Mouse (Mus musculus) limb, embryonic 11.5 days (tissue): ENCODE results near the gene Dbh. TPM values are rescaled to one million over a fixed set of nuclear protein-coding genes. Genes with fewer than 3 reads are reported as not detected.

Experiments used
- ATAC-seq: fragments of 200-750 bp; cut with Nextera tagmentation; 2 replicates; pipeline ENCODE4 v1.8.0; 2017; ENCODE audit warnings: low read depth; ENCODE audit not compliant: insufficient number of reproducible peaks, low FRiP score, low TSS enrichment
- DNase-seq: peaks from one replicate; pipeline ENCODE4 v3.0.0-alpha.2; 2015; ENCODE audit warnings: low spot score
- H3K27ac ChIP-seq: fragments of 300-500 bp; sonication (generic); replicated peaks from 2 replicates; pipeline ENCODE4 v1.5.1; 2014; ENCODE audit warnings: low read depth, mild to moderate bottlenecking, low read length
- H3K27me3 ChIP-seq: fragments of 300-500 bp; sonication (generic); 2 replicates; pipeline ENCODE4 v1.6.1; 2014; ENCODE audit warnings: mild to moderate bottlenecking, low read length, mixed read lengths; ENCODE audit not compliant: control insufficient read depth, insufficient read depth
- H3K36me3 ChIP-seq: fragments of 300-500 bp; sonication (generic); 2 replicates; pipeline ENCODE4 v1.6.1; 2014; ENCODE audit warnings: mild to moderate bottlenecking, low read length, moderate library complexity, mixed read lengths; ENCODE audit not compliant: control insufficient read depth, insufficient read depth
- H3K4me1 ChIP-seq: fragments of 300-500 bp; sonication (generic); 2 replicates; pipeline ENCODE4 v1.6.1; 2014; ENCODE audit warnings: low read length, mixed read lengths; ENCODE audit not compliant: control insufficient read depth, insufficient read depth
- H3K4me2 ChIP-seq: fragments of 300-500 bp; sonication (generic); 2 replicates; pipeline ENCODE4 v1.6.1; 2014; ENCODE audit warnings: low read depth, mild to moderate bottlenecking, moderate library complexity; ENCODE audit not compliant: severe bottlenecking
- H3K4me3 ChIP-seq: fragments of 300-500 bp; sonication (generic); 2 replicates; pipeline ENCODE4 v1.5.1; 2014; ENCODE audit warnings: low read depth, low read length
- H3K9ac ChIP-seq: fragments of 300-500 bp; sonication (generic); 2 replicates; pipeline ENCODE4 v1.6.1; 2014; ENCODE audit warnings: mild to moderate bottlenecking, low read length
- H3K9me3 ChIP-seq: fragments of 300-500 bp; sonication (generic); 2 replicates; pipeline ENCODE4 v1.6.1; 2016; ENCODE audit warnings: low read length; ENCODE audit not compliant: control insufficient read depth
- WGBS: fragments of 180-500 bp; shearing (Covaris S2); extraction: QIAGEN DNeasy Blood & Tissue Kit; methylation state at CpG from one replicate; pipeline ENCODE4 v1.1.7; 2014; 5-methylcytosine and 5-hydroxymethylcytosine counted together
- polyA plus RNA-seq: library from polyadenylated mRNA; unstranded; fragments of >200 nt; fragmentation: Nextera tagmentation; extraction: Ambion mirVana; gene quantifications from 2 replicates; pipeline ENCODE4 v1.2.1, GENCODE M21; 2014

Dbh gene
- polyA plus RNA-seq, 1 experiment from 2014 or later = 0.05 TPM

DNA sequence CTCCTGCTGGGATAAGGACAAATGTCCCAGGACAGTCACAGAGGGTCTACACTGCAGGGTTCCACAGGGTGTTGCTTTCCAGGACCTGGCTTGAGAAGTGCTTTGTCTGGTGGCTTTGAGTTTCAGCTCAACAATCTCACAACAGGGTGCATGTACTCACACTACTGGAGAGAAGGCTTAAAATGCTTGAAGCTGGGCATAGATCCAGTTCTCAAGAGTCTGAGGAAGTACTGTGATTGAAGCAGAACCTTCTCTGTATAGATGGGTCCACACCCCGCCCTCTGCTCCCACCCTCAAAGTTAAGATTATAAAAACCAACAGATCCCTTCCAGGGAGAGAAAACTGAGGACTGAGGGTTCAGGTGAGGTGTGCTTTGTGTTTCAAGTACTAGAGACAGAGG lies 35.6 kb downstream of the Dbh start:
- DNase-seq (no peak), ATAC-seq (no peak)
- H3K4me3 ChIP-seq = no peak overlapping the region
- H3K9me3 ChIP-seq = no peaks in the 10 kb centered on the region
- no peak overlapping the region for H3K27ac ChIP-seq
- whole genome bisulfite sequencing = 63% methylated on average over 1 of the region's 1 CpGs
- H3K4me1 ChIP-seq = peaks cover 7% of the 10 kb centered on the region; the same call in 1 of the 2 replicates
- no peak overlapping the region for H3K4me2 ChIP-seq
- no peaks in the 10 kb centered on the region for H3K36me3 ChIP-seq
- no peaks in the 10 kb centered on the region for H3K27me3 ChIP-seq
- no peak overlapping the region for H3K9ac ChIP-seq

DNA sequence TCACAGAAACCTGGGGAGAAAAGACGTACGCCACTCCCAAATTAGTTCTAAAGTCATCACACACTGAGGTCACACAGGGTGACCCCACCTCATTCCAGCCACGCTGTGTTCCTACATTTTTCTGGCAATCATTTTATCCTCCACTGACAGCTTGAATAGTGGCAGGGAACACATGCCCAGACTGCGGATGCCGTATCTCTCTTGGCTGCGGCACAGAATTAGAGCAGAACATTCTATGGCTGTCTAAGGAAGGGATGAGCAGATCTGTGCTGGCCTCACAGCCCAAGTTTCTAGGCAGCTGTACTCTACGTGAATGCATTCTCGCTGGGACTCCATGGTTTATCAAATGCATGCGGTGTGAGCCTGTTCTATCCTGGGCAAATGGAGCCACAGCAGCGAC lies 40.6 kb downstream of the Dbh start:
- 68% methylated on average over 10 of the region's 10 CpGs for WGBS
- ATAC-seq (no peak), DNase-seq (no peak)
- no peaks in the 10 kb centered on the region for H3K9me3 ChIP-seq
- no peaks in the 10 kb centered on the region for H3K27me3 ChIP-seq
- no peak overlapping the region for H3K4me2 ChIP-seq
- no peak overlapping the region for H3K4me3 ChIP-seq
- no peaks in the 10 kb centered on the region for H3K36me3 ChIP-seq
- no peak overlapping the region for H3K27ac ChIP-seq
- no peak overlapping the region for H3K9ac ChIP-seq
- peaks cover 31% of the 10 kb centered on the region for H3K4me1 ChIP-seq

DNA sequence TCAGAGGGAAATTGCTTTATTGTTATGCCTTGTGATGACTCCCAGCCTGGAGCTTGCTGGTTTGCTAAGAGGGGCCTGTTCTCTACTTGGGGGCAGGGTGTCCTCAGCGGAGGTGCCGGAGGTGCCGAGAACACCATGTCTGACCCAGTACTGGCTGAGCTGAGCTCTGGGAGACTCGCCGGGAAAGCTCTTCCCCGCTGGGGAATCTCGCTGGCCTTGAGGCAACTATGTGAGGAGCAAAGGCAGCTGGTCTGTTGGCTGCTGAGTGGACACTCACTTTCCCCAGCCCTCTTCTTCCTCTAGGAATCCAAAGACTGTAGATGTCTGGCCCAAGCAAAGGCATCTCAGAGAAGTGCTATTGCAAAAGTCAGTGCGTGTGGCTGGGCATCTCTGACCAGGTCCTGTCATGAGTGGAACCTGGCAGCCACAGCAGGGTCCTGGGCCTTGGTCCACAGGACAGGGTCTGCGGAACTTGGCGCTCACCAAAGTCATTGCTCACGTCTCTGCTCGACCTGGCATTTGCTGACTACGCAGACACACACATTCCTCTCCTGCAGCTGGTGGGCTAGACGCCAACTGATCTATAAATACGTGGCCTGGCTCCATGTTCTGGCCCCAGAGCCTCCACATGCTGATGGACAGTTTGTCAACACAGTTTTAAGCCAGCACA lies 41.2 kb downstream of the Dbh start:
- no peak for DNase-seq
- no peak overlapping the region for H3K27ac ChIP-seq
- no peaks in the 10 kb centered on the region for H3K36me3 ChIP-seq
- H3K9me3 ChIP-seq = no peaks in the 10 kb centered on the region
- no peak overlapping the region for H3K4me3 ChIP-seq
- peaks cover 31% of the 10 kb centered on the region for H3K4me1 ChIP-seq
- H3K9ac ChIP-seq = no peak overlapping the region
- 80% methylated on average over 15 of the region's 15 CpGs for WGBS
- H3K4me2 ChIP-seq = no peak overlapping the region
- ATAC-seq = no peak
- H3K27me3 ChIP-seq = no peaks in the 10 kb centered on the region

DNA sequence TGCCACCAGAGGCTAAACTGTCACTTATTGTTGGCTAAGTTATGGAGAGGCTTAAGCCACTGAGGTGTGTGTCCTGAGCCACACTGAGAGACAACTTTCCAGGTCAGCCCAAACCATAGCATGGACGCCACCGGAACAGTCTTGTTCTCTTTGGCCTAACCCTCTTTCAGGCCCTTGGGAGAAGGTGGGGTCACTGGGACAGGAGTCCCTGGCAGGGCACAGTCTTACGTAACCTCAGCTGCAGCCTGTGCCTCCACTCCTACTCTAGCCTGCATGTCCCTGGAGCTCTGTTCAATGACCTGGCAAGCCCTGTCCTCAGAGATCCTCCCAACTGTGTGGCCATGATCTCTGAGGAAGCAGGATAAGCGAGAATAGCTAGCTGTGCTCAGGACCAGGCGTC lies 42.1 kb downstream of the Dbh start:
- Histone ChIP-seq H3K4me2 (no peak overlapping the region; the same call in 1 of the 2 replicates), H3K4me3 (no peak overlapping the region), H3K27me3 (no peaks in the 10 kb centered on the region), H3K36me3 (no peaks in the 10 kb centered on the region), H3K9ac (no peak overlapping the region), H3K4me1 (peaks cover 33% of the 10 kb centered on the region), H3K9me3 (no peaks in the 10 kb centered on the region), H3K27ac (no peak overlapping the region)
- ATAC-seq = no peak
- DNase-seq = no peak
- 89% methylated on average over 5 of the region's 5 CpGs for WGBS

DNA sequence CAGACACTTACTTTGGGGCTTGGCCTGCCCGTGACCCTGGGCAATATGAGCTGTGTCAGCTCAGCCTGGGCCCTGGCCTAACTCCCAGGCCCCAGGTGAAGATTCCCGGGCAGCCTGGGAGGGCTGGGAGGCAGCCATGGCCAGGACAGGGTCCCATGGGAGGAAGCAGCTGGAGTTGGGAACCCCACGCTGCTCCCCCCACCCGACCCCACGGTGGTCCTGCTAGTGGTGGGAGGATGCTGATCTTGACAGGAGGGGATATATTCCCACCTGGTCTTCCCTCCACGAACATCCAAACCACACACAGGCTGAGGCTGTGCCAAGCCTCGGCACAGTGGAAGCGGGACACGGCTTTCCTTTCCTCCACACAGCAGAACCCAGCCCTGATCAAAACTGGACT lies 44.3 kb downstream of the Dbh start:
- Histone ChIP-seq H3K27me3 (no peaks in the 10 kb centered on the region), H3K4me1 (peaks cover 38% of the 10 kb centered on the region), H3K4me2 (no peak overlapping the region; the same call in 1 of the 2 replicates), H3K27ac (peak overlapping the region; percentile 70), H3K9ac (no peak overlapping the region), H3K9me3 (no peaks in the 10 kb centered on the region), H3K36me3 (no peaks in the 10 kb centered on the region), H3K4me3 (no peak overlapping the region)
- peak; percentile 32 for DNase-seq
- WGBS = 59% methylated on average over 9 of the region's 9 CpGs
- ATAC-seq = no peak

DNA sequence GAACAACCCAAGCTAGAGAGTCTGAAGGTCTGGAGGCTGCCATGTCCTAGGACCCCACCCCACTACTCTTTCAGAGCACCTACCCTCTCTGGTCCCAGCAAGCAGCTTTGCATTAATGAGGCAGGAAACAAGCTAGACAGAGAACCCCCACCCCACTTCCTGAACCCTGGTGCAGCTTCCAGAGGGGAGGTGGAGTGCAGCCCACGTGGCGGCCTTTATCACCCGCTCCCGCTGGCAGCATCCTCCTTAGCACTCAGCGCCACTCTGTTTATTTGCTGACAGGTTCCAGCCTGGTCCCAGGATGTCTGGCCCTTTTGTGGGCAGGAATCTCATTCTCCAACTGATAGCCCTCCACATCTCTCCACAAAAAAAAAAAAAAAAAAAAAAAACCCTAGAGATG lies 44.8 kb downstream of the Dbh start:
- Histone ChIP-seq H3K36me3 (no peaks in the 10 kb centered on the region), H3K27ac (peak overlapping the region; percentile 70), H3K9me3 (no peaks in the 10 kb centered on the region), H3K9ac (no peak overlapping the region), H3K27me3 (no peaks in the 10 kb centered on the region), H3K4me2 (no peak overlapping the region; the same call in 1 of the 2 replicates), H3K4me1 (peaks cover 40% of the 10 kb centered on the region), H3K4me3 (no peak overlapping the region)
- peak; percentile 58; the same call in 1 of the 2 replicates for ATAC-seq
- DNase-seq = peak; percentile 74
- WGBS = 22% methylated on average over 5 of the region's 5 CpGs

DNA sequence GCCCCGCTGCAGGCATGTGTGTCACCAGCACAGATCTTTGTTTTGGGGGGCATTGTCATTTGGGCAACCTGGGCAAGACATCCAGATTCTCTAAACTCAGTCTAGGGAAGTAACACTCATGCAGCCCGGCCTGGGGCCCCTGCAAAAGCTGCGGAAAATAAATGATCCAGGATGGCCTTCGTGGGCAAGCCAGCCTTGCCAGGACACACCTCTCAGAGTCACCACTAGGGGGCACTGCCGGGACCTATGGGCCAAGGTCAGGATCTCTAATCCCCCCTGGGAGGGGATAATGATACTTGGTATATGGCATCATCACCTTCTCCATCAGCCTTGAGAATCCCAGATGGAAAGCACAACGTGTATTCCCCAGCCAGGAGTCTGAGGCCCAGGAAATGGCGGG lies 45.2 kb downstream of the Dbh start:
- ATAC-seq = no peak
- no peaks in the 10 kb centered on the region for H3K36me3 ChIP-seq
- H3K27ac ChIP-seq = peak overlapping the region; percentile 70
- H3K9ac ChIP-seq = no peak overlapping the region
- no peaks in the 10 kb centered on the region for H3K27me3 ChIP-seq
- peaks cover 40% of the 10 kb centered on the region for H3K4me1 ChIP-seq
- H3K4me3 ChIP-seq = no peak overlapping the region
- peak; percentile 81 for DNase-seq
- H3K9me3 ChIP-seq = no peaks in the 10 kb centered on the region
- WGBS = 52% methylated on average over 7 of the region's 7 CpGs
- no peak overlapping the region for H3K4me2 ChIP-seq

DNA sequence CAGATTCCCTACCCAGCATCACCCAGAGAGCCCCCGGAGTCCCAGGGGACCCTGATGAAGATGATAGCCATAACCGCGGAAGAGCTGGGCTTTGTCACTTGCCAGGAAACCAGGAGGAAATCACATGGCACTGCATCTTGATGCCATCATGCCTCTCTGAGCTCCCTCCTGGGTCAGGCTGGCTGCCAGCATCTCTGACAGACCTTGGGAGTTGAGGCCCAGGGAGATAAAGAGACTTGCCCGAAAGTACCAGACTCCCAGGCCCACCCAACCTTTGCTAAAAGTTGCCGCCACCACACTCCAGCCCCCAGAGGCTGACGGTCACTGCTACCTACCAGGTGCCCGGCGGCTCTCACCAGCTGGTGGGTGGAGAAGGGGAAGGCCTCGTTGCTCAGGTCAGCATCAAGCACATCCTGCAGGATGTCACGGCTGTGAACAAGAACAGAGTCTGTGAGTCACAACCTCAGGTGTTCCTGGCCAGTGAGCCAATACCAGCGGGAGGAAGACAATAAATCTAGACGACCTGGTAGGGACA lies 45.7 kb downstream of the Dbh start:
- Histone ChIP-seq H3K36me3 (no peaks in the 10 kb centered on the region), H3K4me3 (no peak overlapping the region), H3K4me2 (no peak overlapping the region), H3K27me3 (no peaks in the 10 kb centered on the region), H3K27ac (0 out of 2 replicates have a peak overlapping the region, but pooled peaks have one; percentile 21), H3K9ac (no peak overlapping the region), H3K4me1 (peaks cover 38% of the 10 kb centered on the region), H3K9me3 (no peaks in the 10 kb centered on the region)
- ATAC-seq (no peak), DNase-seq (no peak)
- 84% methylated on average over 12 of the region's 12 CpGs for WGBS
